Mouse (Mus musculus): ENCODE measurements around the gene Fibcd1. TPM values are rescaled to one million over a fixed set of nuclear protein-coding genes. Genes with fewer than 3 reads are reported as not detected.

Gene Fibcd1
- polyA plus RNA-seq, 1 experiment from 2014 or later: 0.19 TPM

- no peak for ATAC-seq (ENCODE audit: insufficient read depth, low FRiP score)
- H3K27ac ChIP-seq (ENCODE audit: low read length): no peak overlapping the region
- no peaks in the 10 kb centered on the region for H3K36me3 ChIP-seq (ENCODE audit: control insufficient read depth, insufficient read depth, low read length)
- H3K27me3 ChIP-seq (ENCODE audit: control insufficient read depth, insufficient read depth, low read length): peaks cover 40% of the 10 kb centered on the region
- peak overlapping the region; percentile 98 for H3K4me2 ChIP-seq (ENCODE audit: low read depth, low read length)
- 2% methylated on average over 26 of the region's 26 CpGs for WGBS
- peak overlapping the region; percentile 60 for H3K4me3 ChIP-seq (replicated peaks; ENCODE audit: low read length)
- peaks cover 11% of the 10 kb centered on the region for H3K4me1 ChIP-seq (ENCODE audit: control insufficient read depth, insufficient read depth, low read length)
- H3K9me3 ChIP-seq (replicated peaks; ENCODE audit: control insufficient read depth, low read length): no peaks in the 10 kb centered on the region
- peak overlapping the region; percentile 52 for H3K9ac ChIP-seq (ENCODE audit: low read length)
These were observed 301 bp downstream of the Fibcd1 start for GRCm38 (mm10) chr2:31845512-31845895.

- no peak for ATAC-seq (ENCODE audit: insufficient read depth, low FRiP score)
- no peak overlapping the region for H3K9ac ChIP-seq (ENCODE audit: low read length)
- no peaks in the 10 kb centered on the region for H3K9me3 ChIP-seq (replicated peaks; ENCODE audit: control insufficient read depth, low read length)
- 7% methylated on average over 10 of the region's 10 CpGs for WGBS
- H3K36me3 ChIP-seq (ENCODE audit: control insufficient read depth, insufficient read depth, low read length): no peaks in the 10 kb centered on the region
- H3K4me2 ChIP-seq (ENCODE audit: low read depth, low read length): no peak overlapping the region
- no peak overlapping the region for H3K4me3 ChIP-seq (replicated peaks; ENCODE audit: low read length)
- peaks cover 11% of the 10 kb centered on the region for H3K4me1 ChIP-seq (ENCODE audit: control insufficient read depth, insufficient read depth, low read length)
- H3K27me3 ChIP-seq (ENCODE audit: control insufficient read depth, insufficient read depth, low read length): peaks cover 40% of the 10 kb centered on the region
- H3K27ac ChIP-seq (ENCODE audit: low read length): no peak overlapping the region
These were observed 1.1 kb downstream of the Fibcd1 start for GRCm38 (mm10) chr2:31844729-31845136.

- H3K9ac ChIP-seq (ENCODE audit: low read length): no peak overlapping the region
- H3K9me3 ChIP-seq (replicated peaks; ENCODE audit: control insufficient read depth, low read length): no peaks in the 10 kb centered on the region
- no peaks in the 10 kb centered on the region for H3K4me1 ChIP-seq (ENCODE audit: control insufficient read depth, insufficient read depth, low read length)
- H3K36me3 ChIP-seq (ENCODE audit: control insufficient read depth, insufficient read depth, low read length): no peaks in the 10 kb centered on the region
- no peak overlapping the region for H3K27ac ChIP-seq (ENCODE audit: low read length)
- 0 out of 2 replicates have a peak, but pooled peaks cover 2% of the 10 kb centered on the region for H3K27me3 ChIP-seq (ENCODE audit: control insufficient read depth, insufficient read depth, low read length)
- no peak overlapping the region for H3K4me3 ChIP-seq (replicated peaks; ENCODE audit: low read length)
- ATAC-seq (ENCODE audit: insufficient read depth, low FRiP score): no peak
- WGBS: 52% methylated on average over 1 of the region's 1 CpGs
- H3K4me2 ChIP-seq (ENCODE audit: low read depth, low read length): no peak overlapping the region
These were observed 6.9 kb downstream of the Fibcd1 start for GRCm38 (mm10) chr2:31838868-31839267.

GRCm38 (mm10) chr2:31836985-31837384 lies 8.8 kb downstream of the Fibcd1 start:
- H3K27ac ChIP-seq (ENCODE audit: low read length): no peak overlapping the region
- ATAC-seq (ENCODE audit: insufficient read depth, low FRiP score): no peak
- no peaks in the 10 kb centered on the region for H3K9me3 ChIP-seq (replicated peaks; ENCODE audit: control insufficient read depth, low read length)
- H3K27me3 ChIP-seq (ENCODE audit: control insufficient read depth, insufficient read depth, low read length): no peaks in the 10 kb centered on the region
- no peak overlapping the region for H3K4me2 ChIP-seq (ENCODE audit: low read depth, low read length)
- no peaks in the 10 kb centered on the region for H3K36me3 ChIP-seq (ENCODE audit: control insufficient read depth, insufficient read depth, low read length)
- H3K9ac ChIP-seq (ENCODE audit: low read length): no peak overlapping the region
- H3K4me1 ChIP-seq (ENCODE audit: control insufficient read depth, insufficient read depth, low read length): no peaks in the 10 kb centered on the region
- no peak overlapping the region for H3K4me3 ChIP-seq (replicated peaks; ENCODE audit: low read length)
- WGBS: 27% methylated on average over 6 of the region's 6 CpGs

GRCm38 (mm10) chr2:31836091-31836490 lies 9.7 kb downstream of the Fibcd1 start:
- ATAC-seq (ENCODE audit: insufficient read depth, low FRiP score): no peak
- no peak overlapping the region for H3K27ac ChIP-seq (ENCODE audit: low read length)

GRCm38 (mm10) chr2:31828311-31828825 lies 17.4 kb downstream of the Fibcd1 start:
- Histone ChIP-seq H3K9ac (ENCODE audit: low read length) (no peak overlapping the region), H3K4me2 (ENCODE audit: low read depth, low read length) (no peak overlapping the region), H3K27ac (ENCODE audit: low read length) (no peak overlapping the region), H3K9me3 (replicated peaks; ENCODE audit: control insufficient read depth, low read length) (no peaks in the 10 kb centered on the region), H3K36me3 (ENCODE audit: control insufficient read depth, insufficient read depth, low read length) (no peaks in the 10 kb centered on the region), H3K4me1 (ENCODE audit: control insufficient read depth, insufficient read depth, low read length) (peaks cover 7% of the 10 kb centered on the region; the same call in 1 of the 2 replicates), H3K27me3 (ENCODE audit: control insufficient read depth, insufficient read depth, low read length) (peaks cover 2% of the 10 kb centered on the region; the same call in 1 of the 2 replicates), H3K4me3 (replicated peaks; ENCODE audit: low read length) (no peak overlapping the region)
- 21% methylated on average over 4 of the region's 4 CpGs for WGBS
- ATAC-seq (ENCODE audit: insufficient read depth, low FRiP score): peak; percentile 30; the same call in 1 of the 2 replicates

More at GRCm38 (mm10) chr2:31836091-31836490, 9.7 kb downstream of the Fibcd1 start:
- no peak overlapping the region for H3K4me3 ChIP-seq (replicated peaks; ENCODE audit: low read length)
- 66% methylated on average over 10 of the region's 10 CpGs for WGBS
- no peaks in the 10 kb centered on the region for H3K36me3 ChIP-seq (ENCODE audit: control insufficient read depth, insufficient read depth, low read length)
- no peaks in the 10 kb centered on the region for H3K27me3 ChIP-seq (ENCODE audit: control insufficient read depth, insufficient read depth, low read length)
- H3K9me3 ChIP-seq (replicated peaks; ENCODE audit: control insufficient read depth, low read length): no peaks in the 10 kb centered on the region
- H3K9ac ChIP-seq (ENCODE audit: low read length): no peak overlapping the region
- H3K4me2 ChIP-seq (ENCODE audit: low read depth, low read length): no peak overlapping the region
- no peaks in the 10 kb centered on the region for H3K4me1 ChIP-seq (ENCODE audit: control insufficient read depth, insufficient read depth, low read length)

GRCm38 (mm10) chr2:31827877-31828276 lies 17.9 kb downstream of the Fibcd1 start:
- no peak for ATAC-seq (ENCODE audit: insufficient read depth, low FRiP score)
- H3K9ac ChIP-seq (ENCODE audit: low read length): no peak overlapping the region
- WGBS: 38% methylated on average over 7 of the region's 7 CpGs

GRCm38 (mm10) chr2:31826094-31827085 lies 19.4 kb downstream of the Fibcd1 start:
- no peak overlapping the region for H3K9ac ChIP-seq (ENCODE audit: low read length)
- WGBS: 75% methylated on average over 14 of the region's 14 CpGs
- no peak for ATAC-seq (ENCODE audit: insufficient read depth, low FRiP score)

More at GRCm38 (mm10) chr2:31827877-31828276, 17.9 kb downstream of the Fibcd1 start:
- peaks cover 10% of the 10 kb centered on the region for H3K4me1 ChIP-seq (ENCODE audit: control insufficient read depth, insufficient read depth, low read length)
- H3K27me3 ChIP-seq (ENCODE audit: control insufficient read depth, insufficient read depth, low read length): peaks cover 3% of the 10 kb centered on the region; the same call in 1 of the 2 replicates
- no peak overlapping the region for H3K4me3 ChIP-seq (replicated peaks; ENCODE audit: low read length)
- H3K36me3 ChIP-seq (ENCODE audit: control insufficient read depth, insufficient read depth, low read length): no peaks in the 10 kb centered on the region
- no peak overlapping the region for H3K4me2 ChIP-seq (ENCODE audit: low read depth, low read length)
- H3K9me3 ChIP-seq (replicated peaks; ENCODE audit: control insufficient read depth, low read length): no peaks in the 10 kb centered on the region
- H3K27ac ChIP-seq (ENCODE audit: low read length): no peak overlapping the region

GRCm38 (mm10) chr2:31825469-31825911 lies 20.3 kb downstream of the Fibcd1 start:
- Histone ChIP-seq H3K4me1 (ENCODE audit: control insufficient read depth, insufficient read depth, low read length) (peaks cover 15% of the 10 kb centered on the region), H3K4me2 (ENCODE audit: low read depth, low read length) (no peak overlapping the region), H3K9ac (ENCODE audit: low read length) (no peak overlapping the region), H3K4me3 (replicated peaks; ENCODE audit: low read length) (no peak overlapping the region), H3K36me3 (ENCODE audit: control insufficient read depth, insufficient read depth, low read length) (no peaks in the 10 kb centered on the region), H3K9me3 (replicated peaks; ENCODE audit: control insufficient read depth, low read length) (no peaks in the 10 kb centered on the region), H3K27me3 (ENCODE audit: control insufficient read depth, insufficient read depth, low read length) (peaks cover 3% of the 10 kb centered on the region; the same call in 1 of the 2 replicates), H3K27ac (ENCODE audit: low read length) (no peak overlapping the region)
- ATAC-seq (ENCODE audit: insufficient read depth, low FRiP score): no peak
- WGBS: 73% methylated on average over 16 of the region's 16 CpGs

More at GRCm38 (mm10) chr2:31826094-31827085, 19.4 kb downstream of the Fibcd1 start:
- Histone ChIP-seq H3K36me3 (ENCODE audit: control insufficient read depth, insufficient read depth, low read length) (no peaks in the 10 kb centered on the region), H3K4me1 (ENCODE audit: control insufficient read depth, insufficient read depth, low read length) (peaks cover 15% of the 10 kb centered on the region), H3K4me3 (replicated peaks; ENCODE audit: low read length) (no peak overlapping the region), H3K27ac (ENCODE audit: low read length) (no peak overlapping the region), H3K27me3 (ENCODE audit: control insufficient read depth, insufficient read depth, low read length) (peaks cover 3% of the 10 kb centered on the region; the same call in 1 of the 2 replicates), H3K4me2 (ENCODE audit: low read depth, low read length) (no peak overlapping the region), H3K9me3 (replicated peaks; ENCODE audit: control insufficient read depth, low read length) (no peaks in the 10 kb centered on the region)

All from stomach, embryonic 16.5 days (tissue).